Mouse (Mus musculus) E14TG2a.4 (cell line): ENCODE data around the gene Adgrf5.

Experiments used
- CTCF ChIP-seq: conservative IDR thresholded peaks from 2 replicates; pipeline ENCODE4 v1.5.1; 2014; ENCODE audit warnings: low read length
- NANOG ChIP-seq: IDR thresholded peaks from 2 replicates; pipeline ENCODE4 v1.6.1; 2014; ENCODE audit warnings: borderline replicate concordance, low read length, mixed read lengths

DNA sequence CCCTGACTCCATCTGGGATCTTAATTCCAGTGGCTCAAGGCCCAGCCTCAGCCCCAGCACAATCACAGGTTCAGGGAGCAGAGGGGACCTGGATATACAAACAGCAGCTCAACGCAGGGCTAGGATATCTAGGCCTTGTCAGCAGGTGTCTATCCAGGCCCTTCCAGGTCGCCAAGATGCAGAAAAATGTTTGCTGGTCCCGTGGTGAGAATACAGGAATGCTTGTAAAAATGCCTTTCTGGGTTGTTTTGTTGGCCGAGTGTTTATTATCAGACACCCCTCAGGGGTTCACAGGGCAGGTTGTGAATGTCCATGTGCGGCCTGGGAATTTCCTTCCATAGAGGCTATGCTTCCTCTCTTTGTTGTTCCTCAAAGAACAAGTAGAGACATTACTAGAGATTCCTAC is 7.9 kb downstream of the Adgrf5 start:
- TF ChIP-seq CTCF (no peak), NANOG (no peak)
